Mouse (Mus musculus) left cerebral cortex, adult 2 months (tissue): ENCODE measurements around the gene Slc25a10. TPM values are rescaled to one million over a fixed set of nuclear protein-coding genes. Genes with fewer than 3 reads are reported as not detected.

Source experiments
- DNase-seq, 2 experiments: peaks; one replicate each; pipeline ENCODE4 v3.0.0; 2021 to 2022; ENCODE audit warnings: low spot score in 2 of 2, mixed read lengths in 1 of 2; ENCODE audit errors: extremely low spot score in 1 of 2
- H3K27ac ChIP-seq: fragments of 200-600 bp; 2 replicates; pipeline ENCODE4 v1.8.1; 2022
- H3K4me3 ChIP-seq: fragments of 200-600 bp; 2 replicates; pipeline ENCODE4 v1.8.1; 2022
- CTCF ChIP-seq: fragments of 200-600 bp; IDR thresholded peaks from 2 replicates; pipeline ENCODE4 v1.8.1; 2022; ENCODE audit warnings: antibody characterized with exemption, mild to moderate bottlenecking, moderate library complexity
- intact Hi-C: fragments of 180-260 bp; cut with DNase I; formaldehyde crosslinking; loops from one replicate; pipeline ENCODE4 v1.15.1; 2025
- total RNA-seq, 2 experiments: library from RNA; stranded (reverse); gene quantifications; 2 replicates each; pipeline ENCODE4 v1.2.3; 2021

Gene Slc25a10
- total RNA-seq, 2 experiments from 2014 or later: 17.7 to 21.3 TPM

DNA sequence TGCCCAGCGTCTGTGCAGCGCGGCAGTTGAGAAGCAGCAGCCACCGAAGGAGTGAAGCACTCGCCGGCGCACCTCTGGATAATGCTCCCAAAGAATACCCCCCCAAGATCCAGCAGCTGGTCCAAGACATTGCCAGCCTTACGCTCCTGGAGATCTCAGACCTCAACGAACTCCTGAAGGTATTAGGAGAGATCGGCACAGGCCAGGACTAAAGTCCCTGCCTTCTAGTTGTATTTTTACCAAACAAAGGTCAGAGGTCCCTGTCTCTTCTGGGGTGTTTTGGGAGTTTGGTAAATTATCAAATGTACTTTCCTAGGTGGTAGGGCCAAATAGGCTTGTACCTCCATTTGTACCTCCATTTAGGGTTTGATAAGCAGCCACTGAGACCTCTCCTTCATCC lies 6.4 kb upstream of the Slc25a10 start:
- H3K27ac ChIP-seq: peak overlapping the region; percentile 95

DNA sequence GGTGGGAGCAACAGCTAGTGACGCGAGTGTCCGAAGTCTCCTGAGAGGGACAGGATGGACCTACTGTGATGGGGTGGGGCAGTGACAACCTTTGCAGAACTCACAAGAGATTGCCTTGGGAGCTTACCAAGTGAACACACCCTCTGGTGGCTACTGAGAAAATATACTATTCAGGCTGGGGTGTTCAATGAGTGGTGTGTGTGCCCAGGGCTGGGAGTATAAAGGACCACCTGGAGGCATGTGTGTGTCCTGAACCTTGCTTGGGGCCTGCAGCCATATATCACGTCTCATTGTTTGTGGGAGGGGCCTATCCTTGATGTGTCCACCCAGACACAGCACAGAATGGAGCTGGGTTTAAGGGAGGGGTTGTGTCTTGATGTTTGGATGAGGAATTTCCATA lies 3.1 kb upstream of the Slc25a10 start:
- Histone ChIP-seq H3K4me3 (no peak overlapping the region), H3K27ac (no peak overlapping the region)
- intact Hi-C loops: loop anchor here (5.0 kb wide), 1 partner anchor 129 kb away; the partner anchor contains the start of gene Pcyt2
- no peak for DNase-seq
- no peak for TF ChIP-seq CTCF

More for the DNA sequence above, 6.4 kb upstream of the Slc25a10 start:
- TF ChIP-seq CTCF: no peak
- no peak for DNase-seq
- H3K4me3 ChIP-seq: peak overlapping the region; percentile 81
- intact Hi-C loops: loop anchor here (2.0 to 5.0 kb wide), 2 partner anchors 92 to 132 kb away; partner anchors contain the start of gene Pcyt2

DNA sequence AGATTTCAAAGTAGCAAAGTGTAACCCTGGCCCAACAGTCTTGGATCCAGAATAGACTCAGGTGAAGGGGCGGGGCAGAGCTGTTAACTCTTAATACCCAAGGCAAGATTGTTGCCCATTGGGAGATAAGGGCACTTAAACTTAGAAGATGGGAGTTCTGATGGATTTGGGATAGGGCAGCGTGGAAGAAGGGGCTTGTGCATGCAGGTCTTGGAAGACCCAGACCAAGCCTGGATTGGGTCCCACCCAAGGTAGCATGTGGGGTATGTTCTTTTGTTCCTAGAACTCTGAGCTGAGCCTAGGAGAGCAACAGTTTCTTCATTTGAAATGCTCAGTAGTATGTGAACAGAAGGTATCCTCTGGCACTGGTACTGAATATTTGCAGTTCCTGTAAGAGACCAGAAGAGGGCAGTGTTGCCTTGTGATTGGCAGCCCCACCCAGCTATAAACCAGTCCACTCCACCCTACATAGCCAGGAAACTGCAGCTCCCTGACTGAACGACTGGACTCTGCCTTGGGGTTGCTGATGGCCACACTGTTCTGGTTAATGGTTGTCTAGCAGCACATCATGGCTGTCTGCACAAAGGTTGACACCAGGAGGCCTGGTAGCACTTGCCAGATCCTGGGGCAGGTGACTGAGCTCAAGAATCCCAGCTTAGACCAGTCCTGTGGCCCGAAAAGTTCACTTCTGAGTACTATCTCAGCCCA lies 2.4 kb upstream of the Slc25a10 start:
- Histone ChIP-seq H3K4me3 (no peak overlapping the region), H3K27ac (no peak overlapping the region)
- peak; percentile 97 for TF ChIP-seq CTCF
- peak; percentile 41 to 56 for DNase-seq
- intact Hi-C loops: loop anchor here (5.0 kb wide), 1 partner anchor 128 kb away; the partner anchor contains the start of gene Pcyt2

DNA sequence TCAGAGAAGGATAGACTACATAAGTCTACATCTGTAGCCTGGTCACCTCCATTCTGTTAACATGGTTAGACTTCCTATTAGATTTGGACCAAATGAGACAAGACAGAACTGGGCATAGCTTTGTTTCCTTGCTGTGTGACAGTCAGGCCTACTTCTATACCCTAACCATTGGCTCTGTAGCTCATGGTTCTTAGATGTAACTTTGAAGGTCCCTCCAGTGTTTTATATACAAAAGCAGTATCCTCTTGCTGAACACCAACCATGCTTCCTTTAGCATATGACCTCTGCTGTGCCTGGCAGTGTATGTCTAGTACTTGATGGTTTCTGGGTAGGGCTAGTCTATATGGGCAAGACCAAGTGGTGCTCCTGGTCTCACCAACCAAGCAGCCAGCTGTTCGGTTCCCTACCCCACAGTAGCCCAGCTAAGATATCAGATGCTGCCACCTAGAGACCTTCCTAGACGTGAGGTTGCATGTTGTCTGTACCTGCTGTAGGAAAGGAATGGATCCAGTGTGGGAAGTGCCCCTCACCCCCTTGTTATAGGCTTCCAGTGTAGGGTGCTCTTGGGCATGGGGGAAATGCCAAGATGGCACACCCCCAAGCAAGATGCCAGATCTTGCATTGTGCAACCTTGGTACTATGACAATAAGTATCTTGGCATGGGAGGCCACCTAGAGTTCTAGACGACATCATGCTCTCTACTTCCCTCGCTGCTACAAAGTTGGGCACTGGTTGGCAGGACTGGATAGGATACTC lies 1.2 kb upstream of the Slc25a10 start:
- Histone ChIP-seq H3K27ac (peak overlapping the region; percentile 72; the same call in 1 of the 2 replicates), H3K4me3 (no peak overlapping the region)
- intact Hi-C loops: no loop called here
- DNase-seq: no peak
- no peak for TF ChIP-seq CTCF

DNA sequence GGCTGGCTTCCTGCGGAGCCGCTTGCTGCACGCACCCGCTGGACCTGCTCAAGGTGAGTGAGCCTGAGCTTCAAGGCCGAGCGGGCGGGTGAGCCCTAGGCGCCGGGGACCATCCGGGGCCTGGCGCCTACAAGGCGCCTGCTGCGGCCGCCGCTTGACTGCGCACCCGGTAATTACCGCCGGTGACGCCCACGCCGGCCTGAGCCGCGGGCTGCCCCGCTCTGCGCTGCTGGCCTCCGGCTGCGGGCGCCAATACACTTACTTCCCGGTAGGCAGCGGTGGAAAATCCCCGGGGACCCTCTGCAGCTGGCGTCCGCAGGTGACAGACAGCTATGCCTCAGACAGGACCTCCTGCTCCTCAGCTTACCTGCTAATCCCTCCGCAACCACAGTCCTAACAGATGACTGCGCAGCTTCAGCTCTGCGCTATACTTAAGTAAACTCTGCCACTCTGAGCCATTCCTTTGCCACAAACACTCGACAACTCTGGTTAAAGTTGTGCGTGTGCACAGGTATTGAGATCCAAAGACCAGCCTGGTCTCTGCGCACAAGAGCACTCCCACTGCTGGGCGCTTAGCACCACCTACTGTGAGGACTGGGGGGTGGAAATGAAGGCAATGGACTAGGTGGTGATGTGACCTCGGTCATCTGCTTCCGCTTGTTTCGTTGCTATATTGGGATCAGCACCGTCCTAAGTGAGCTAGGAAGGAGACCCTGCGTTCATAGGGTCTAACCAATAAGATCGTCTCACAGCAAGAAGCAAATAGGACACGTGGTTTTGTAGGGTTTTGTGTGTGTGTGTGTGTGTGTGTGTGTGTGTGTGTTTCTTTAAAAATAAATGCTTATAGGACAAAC lies 611 bp downstream of the Slc25a10 start:
- H3K4me3 ChIP-seq: peak overlapping the region; percentile 99
- peak overlapping the region; percentile 72 for H3K27ac ChIP-seq
- peak; percentile 3 for TF ChIP-seq CTCF
- no peak for DNase-seq
- intact Hi-C loops: no loop called here

DNA sequence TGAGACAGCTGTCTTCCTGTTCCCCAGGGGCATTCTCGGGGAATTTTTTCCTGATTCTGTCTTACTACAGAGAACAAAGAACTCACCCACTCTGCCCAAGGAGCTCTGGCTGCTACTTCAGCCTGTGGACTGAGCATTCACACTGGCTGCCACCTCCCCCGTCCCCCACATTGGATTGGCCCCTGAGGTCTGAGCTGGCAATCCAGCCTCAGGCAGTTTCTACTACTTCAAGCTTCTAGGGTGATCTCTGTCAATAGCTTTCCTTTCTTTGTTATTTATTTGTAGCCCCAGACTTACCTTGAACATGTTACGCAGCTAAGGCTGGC lies 1.2 kb downstream of the Slc25a10 start:
- Histone ChIP-seq H3K4me3 (no peak overlapping the region; the same call in 1 of the 2 replicates), H3K27ac (no peak overlapping the region)
- no peak for DNase-seq
- intact Hi-C loops: no loop called here
- no peak for TF ChIP-seq CTCF

DNA sequence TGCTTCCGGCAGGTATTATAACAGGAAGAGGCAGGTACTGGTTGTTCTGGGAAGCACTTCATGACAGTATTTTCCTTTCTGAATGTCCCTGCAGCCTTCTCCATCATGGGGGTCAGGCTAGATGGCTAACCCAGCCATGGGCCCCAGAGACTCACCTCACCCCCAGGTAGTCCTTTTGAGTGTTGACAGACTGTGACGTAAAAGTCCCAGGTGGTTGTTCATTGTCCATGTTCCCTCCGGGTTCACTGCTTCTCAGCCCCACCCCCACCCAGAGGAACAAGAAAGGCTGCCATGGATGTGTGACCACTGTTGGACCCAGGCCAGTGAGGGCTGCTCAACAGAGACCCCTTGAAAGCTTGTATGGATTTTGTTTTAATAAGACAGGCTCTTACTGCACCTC lies 1.7 kb downstream of the Slc25a10 start:
- intact Hi-C loops: no loop called here
- no peak overlapping the region for H3K27ac ChIP-seq

DNA sequence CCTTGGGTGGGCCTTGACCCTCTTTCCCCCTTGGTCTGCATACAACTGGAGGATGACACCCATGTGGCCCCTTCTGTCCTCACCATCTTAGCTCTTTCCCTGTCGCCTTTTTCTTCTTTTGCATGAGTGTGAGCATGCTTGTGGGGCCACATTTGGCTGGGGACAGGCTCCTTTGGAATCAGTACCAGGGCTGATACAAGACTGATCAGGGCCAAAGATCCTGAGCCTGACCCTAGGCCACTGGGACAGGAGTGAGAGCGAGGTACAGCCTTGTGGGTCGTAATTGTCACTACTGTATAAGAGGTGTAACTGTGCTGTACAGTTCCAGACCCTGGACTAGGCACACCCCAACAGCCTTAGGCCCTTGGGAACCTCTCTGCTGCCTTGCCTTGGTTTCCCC lies 2.3 kb downstream of the Slc25a10 start:
- TF ChIP-seq CTCF: no peak
- H3K4me3 ChIP-seq: no peak overlapping the region
- DNase-seq: no peak
- intact Hi-C loops: no loop called here
- no peak overlapping the region for H3K27ac ChIP-seq

More for the DNA sequence above, 1.7 kb downstream of the Slc25a10 start:
- H3K4me3 ChIP-seq: no peak overlapping the region
- DNase-seq: no peak
- TF ChIP-seq CTCF: no peak

DNA sequence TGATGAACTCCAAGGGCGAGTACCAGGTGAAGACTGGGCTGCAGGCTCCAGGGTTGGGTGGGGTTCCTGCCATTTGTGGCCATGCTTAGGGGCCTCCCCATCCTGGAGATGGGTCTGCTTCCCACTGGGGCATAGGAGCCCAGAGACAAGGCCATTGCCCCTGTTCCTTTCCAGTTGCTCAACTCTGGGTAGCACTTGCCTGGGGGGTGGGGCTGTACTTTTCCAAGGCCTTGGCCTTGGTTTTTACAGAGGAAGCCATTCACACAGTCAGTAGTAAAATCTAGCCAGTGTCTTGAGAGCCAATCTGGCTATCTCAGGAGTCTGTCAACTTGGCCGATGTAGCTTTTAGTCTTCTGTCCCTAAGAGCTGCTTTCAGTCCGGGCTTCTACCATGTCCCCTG lies 5.8 kb downstream of the Slc25a10 start:
- intact Hi-C loops: no loop called here
- Histone ChIP-seq H3K4me3 (no peak overlapping the region), H3K27ac (no peak overlapping the region)
- no peak for DNase-seq
- TF ChIP-seq CTCF: no peak

DNA sequence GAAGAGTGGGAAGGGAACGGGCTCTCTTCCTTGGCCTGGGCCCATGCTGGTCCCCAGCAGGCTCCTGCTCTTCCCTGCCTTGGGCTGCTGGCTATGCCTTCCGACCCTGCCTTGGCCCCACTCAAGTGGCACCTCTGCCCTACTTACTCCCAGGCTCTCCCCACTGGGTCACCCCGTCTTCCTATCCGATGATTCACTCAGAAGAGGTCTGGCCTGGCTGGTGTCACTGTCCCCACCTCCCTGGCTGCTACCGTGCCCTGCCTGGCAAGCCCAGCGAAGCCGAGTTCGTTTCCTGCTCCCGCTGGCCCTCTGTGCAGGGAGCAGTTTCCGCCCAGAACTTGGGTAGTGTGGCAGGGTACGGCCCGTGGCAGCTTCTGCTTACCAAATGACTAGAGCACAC lies 6.6 kb downstream of the Slc25a10 start:
- Histone ChIP-seq H3K4me3 (no peak overlapping the region), H3K27ac (no peak overlapping the region)
- DNase-seq: no peak
- TF ChIP-seq CTCF: no peak
- intact Hi-C loops: no loop called here

DNA sequence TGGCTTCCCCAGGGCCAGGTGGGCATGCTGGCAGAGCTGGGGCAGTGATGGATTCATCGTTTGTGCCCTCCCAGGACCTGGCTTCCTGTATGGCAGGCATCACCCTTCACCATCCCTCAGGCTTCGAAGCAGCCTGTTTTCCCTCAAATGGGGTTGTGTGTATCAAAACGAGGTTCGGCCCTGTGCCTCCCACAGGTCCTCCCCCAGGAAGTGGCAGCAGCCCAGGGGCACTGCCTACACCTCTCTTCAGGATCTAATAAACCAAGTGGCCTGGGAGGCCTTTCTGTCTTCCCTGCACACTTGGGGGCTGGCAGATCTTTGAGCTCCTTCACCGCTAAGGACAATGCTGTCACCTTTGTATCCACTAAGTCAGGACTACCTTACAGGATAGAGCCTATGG lies 7.3 kb downstream of the Slc25a10 start:
- no peak overlapping the region for H3K4me3 ChIP-seq
- no peak for DNase-seq
- no peak for TF ChIP-seq CTCF
- intact Hi-C loops: no loop called here
- H3K27ac ChIP-seq: no peak overlapping the region

DNA sequence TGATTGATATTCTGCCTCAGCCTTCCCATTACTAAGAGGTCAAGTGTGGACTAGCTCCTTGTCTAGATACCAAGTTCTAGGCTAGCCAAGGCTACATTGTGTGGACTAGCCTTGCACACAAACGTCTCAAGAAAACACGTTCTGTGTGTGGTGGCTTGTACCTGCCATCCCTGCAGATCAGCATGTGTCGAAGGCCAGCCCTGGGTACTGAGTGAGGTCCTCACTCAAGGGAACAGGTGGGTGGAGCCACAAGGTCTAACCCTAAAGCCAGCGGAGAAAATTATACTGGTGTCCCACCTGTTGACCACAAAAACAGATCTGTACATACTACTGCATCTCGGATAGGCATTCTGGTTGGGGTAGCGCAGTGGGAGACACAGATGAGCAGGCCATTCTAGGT lies 8.3 kb downstream of the Slc25a10 start:
- intact Hi-C loops: no loop called here

More for the DNA sequence above, 8.3 kb downstream of the Slc25a10 start:
- TF ChIP-seq CTCF: no peak
- DNase-seq: no peak
- H3K4me3 ChIP-seq: no peak overlapping the region
- H3K27ac ChIP-seq: no peak overlapping the region
